Mouse (Mus musculus) embryo, embryonic 11 days (tissue): ENCODE measurements around the gene Hoxc4.

Experiments
- DNase-seq: peaks from one replicate; pipeline ENCODE4 v3.0.0-alpha.2; 2015

The Hoxc4 gene

DNA sequence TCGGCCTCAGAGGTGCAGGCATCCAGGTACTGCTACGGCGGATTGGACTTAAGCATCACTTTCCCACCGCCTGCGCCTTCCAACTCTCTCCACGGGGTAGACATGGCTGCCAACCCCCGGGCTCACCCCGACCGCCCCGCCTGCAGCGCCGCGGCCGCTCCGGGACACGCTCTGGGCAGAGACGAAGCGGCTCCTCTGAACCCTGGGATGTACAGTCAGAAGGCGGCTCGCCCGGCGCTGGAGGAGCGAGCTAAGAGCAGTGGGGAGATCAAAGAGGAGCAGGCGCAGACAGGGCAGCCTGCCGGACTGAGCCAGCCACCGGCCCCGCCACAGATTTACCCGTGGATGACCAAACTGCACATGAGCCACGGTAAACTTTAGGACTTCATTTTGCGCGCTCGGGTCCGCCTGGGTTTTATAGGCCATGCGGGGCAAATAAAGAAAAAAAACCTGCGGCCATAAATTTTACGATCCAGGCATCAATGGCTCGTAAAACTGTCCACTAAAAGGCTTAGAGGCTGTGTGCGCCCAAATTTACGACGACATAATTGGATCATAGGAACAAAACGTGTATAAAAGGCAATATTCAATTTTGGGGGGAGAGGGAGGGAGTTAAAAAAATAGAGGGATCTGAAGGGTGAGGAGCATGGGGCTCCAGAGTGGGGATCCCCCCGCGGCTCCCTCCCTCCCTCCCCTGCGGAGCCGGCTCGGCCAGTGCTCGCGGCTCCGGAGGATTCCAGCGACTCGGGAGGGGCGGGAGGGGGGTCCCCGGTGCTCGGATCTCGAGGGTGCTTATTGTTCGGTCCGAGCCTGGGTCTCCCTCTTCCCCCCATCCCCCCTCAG is 4.3 kb upstream of the Hoxc4 start:
- peak; percentile 83 for DNase-seq

DNA sequence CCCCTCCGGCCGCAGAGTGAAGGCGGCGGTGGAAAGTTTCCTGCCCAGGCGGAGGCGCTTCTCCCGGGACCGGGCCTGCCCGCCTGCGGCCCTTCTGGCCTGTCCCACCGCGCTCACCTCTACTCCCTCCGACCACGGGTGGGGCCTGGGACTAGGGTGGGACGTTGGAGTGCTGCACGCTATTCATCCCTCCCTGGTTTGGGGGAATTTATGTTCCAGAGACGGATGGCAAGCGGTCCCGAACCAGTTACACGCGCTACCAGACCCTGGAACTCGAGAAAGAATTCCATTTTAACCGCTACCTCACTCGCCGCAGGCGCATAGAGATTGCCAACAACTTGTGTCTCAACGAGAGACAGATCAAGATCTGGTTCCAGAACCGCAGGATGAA is 3.7 kb upstream of the Hoxc4 start:
- no peak for DNase-seq

DNA sequence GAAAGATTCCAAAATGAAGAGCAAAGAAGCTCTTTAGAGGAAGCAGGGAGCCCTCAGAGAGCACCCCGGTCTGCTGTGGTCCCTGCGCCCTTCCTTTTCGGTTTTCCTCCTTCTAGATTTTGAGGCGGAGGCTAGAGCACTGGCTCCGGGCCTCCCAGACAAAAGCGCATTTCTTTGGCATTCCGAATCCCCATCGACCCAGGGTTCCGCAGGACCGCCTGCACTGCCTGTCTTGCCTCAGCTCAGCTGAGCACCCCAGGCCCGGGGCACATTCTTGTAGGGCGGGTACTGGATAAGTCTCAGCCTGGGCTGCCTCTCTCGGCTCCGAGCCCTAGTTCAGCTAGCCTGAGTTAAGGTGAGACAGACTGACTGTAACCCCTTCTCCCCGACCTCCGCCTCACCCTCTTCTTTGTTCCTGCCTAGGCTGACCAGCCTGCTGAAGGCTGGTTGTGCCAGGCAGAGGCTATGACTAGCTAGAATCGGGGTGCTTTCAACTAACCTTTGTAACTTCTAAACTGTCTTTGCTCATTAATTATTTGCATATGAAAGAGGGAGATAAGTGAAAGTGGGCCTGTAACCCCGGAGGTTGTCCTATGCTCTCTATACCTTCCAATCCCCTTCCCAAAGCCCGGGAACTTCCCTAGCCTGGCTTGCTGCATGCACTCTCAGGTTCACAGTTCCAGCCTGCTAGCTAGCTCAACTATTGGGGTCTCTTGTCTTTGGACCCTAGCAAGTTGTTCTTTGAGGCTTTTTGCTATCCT is 3.1 kb upstream of the Hoxc4 start:
- no peak for DNase-seq

DNA sequence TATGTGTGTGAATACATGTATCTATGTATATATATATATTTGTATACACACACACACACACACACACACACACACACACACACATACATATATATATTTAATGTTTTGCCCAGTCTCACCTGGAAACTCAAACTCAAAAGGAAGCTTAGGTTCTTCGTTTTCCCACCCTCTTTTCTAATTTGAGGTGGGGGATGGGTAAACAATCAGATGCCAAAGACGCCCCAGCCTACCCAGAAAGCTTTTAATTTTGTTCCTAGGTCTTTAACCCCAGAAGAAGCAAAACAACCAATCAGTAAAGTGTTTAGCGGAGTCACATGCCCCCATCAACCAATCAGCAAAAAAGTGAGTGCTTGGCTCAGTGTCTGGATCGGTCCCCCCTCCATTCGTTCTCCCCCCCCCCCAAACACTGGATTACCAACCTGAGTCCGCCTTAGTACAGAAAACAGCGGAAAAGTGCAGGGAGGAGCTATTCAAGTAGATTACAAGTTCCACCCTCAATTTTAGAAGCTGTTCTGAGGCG is 2.2 kb downstream of the Hoxc4 start:
- DNase-seq = no peak

DNA sequence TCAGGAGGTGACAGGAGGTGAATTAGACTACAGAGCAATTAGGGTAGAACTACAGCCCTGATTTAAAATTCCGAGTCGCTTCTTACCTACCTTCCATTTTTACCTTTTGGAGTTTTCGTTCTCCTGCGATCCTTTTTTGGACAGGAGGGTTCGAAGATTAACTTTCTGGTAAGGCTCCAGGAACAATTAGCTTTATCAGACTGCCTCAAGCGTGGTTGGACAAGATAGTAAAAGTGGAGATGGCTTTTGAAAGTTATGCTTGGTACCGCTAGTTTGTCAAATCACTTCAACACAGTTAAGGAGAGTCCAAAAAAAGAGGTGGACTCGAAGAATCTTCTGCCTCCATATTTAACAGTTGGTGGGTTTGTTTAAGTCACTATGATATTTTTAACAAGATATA is 2.8 kb downstream of the Hoxc4 start:
- DNase-seq = no peak

DNA sequence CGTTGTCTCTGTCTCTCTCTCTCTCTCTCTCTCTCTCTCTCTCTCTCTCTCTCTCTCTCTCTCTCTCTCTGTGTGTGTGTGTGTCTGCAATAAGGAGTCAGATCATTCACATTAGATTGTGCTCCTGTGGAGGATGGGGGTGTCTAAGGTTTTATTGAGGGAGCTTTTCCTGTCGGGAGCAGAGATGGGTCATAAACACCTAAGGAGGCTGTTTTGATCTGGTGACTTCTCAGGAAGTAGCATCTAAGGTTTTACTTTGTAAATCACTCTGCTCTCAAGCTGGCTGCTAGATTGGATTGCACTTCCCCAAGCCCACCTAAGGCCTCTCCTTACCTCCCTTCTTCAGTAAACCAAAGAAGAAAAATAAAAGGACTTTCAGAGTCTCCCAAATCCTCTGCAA is 5.4 kb downstream of the Hoxc4 start:
- DNase-seq = no peak

DNA sequence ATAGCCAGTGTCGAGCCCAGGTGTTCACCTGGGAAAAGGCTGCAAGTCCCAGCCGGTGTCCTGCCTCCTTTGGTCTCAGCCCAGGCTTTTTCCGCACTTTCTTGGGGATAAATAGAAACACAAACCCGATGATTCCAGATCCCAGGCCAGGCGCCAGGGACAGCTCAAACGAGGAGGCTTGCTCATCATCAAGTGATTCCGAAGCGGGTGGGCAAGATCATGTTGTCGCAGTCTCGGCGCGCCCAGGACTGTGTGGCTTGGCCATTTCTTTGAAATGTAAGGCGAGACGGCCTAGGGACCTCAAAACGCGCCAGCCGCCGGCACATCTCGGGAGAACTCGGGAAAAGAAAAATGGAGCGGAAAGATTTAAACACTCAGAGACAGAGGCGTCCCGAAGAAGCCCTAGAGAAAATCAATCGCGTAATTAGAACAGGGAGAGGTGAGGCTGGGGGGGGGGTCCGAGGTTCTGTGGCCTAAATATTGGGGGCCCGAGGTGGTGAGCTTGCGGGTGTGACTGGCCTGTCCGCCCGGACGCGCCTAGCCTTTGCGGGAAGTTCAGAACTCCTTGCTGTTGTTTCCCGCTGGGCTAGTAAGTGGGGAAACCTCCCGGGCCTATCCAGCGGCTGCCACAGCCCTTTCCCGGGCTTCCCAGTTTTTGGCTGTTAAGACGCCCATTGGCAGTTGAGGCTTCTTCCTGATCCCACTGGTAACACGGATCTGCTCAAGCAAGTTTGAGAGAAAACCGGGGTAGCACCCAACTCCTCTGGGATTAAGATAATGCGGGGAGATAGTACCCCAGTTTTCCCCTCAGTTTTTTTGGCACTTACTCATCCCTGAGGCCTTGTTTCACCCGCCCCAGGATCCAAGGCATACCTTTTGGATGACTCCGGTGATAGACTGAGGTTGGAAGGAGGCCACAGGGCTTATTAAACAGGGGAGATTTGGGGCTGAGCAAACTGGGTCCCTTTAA is 8.8 kb downstream of the Hoxc4 start:
- DNase-seq = no peak

DNA sequence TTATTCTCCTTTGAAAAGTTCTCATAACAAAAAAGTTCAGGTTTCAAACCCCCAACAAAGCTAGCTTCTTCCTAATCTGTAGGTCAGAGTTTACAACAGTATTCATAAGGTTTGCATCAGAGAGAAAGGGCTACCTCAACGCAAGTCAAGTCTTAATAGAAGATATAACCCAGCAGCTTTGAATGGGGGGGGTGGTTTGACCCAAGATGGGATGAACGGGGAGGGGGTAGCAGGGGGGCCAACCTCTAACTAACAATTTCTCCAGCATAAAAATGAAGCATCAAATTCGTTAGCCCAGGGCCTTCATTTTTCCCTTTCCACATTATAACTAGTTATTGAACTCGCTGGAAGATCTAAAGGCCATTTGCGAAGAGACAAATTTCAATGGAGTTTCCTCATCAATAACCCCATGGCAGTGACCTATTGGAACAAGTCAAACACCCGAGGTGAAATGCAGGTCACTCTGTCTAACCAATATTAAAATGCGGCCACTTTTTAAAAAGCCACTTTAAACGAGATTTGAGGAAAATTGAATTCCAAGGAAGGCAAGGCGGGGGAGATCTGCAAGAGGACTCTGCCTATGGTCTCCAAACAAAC is 10.3 kb downstream of the Hoxc4 start:
- DNase-seq = peak; percentile 59

DNA sequence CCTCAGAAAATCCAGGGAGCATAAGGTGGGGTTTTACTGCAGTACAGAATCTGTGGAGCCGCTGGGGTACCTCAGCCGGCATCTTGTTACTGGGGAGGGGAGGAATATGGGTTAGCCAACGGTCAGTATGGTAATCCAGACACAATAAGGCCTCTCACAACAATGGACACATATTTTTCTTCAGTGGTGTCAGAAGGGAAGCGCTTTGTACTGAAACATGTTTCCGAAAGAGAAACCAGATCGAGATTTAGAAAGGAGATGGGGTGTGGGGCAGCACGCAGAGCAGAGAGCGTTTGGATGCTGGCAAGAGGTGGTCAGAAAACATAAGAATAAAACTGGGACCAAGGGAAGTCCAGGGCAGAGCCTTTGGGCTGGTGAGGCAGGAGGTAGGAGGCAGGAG is 11.4 kb downstream of the Hoxc4 start:
- peak; percentile 50 for DNase-seq

DNA sequence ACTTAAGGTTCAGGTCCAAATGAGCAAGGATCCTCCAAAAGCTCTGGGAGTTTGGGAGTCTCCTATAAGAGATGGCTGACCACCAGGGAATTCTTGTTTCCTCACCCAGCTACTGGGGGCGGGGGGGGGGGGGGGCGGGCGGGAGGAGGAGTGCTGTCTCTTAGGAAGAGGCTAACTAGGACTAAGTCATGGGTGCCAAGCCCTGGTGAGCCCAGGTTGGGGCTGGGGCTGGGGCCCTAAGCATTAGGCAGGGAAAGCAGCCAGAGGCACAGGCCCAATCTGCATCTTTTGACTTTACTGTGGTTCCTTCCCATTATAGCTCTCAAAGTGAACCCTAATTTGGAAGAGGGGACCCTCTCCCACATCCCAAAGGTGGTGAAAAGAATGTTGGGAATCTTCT is 13.4 kb downstream of the Hoxc4 start:
- peak; percentile 38 for DNase-seq

DNA sequence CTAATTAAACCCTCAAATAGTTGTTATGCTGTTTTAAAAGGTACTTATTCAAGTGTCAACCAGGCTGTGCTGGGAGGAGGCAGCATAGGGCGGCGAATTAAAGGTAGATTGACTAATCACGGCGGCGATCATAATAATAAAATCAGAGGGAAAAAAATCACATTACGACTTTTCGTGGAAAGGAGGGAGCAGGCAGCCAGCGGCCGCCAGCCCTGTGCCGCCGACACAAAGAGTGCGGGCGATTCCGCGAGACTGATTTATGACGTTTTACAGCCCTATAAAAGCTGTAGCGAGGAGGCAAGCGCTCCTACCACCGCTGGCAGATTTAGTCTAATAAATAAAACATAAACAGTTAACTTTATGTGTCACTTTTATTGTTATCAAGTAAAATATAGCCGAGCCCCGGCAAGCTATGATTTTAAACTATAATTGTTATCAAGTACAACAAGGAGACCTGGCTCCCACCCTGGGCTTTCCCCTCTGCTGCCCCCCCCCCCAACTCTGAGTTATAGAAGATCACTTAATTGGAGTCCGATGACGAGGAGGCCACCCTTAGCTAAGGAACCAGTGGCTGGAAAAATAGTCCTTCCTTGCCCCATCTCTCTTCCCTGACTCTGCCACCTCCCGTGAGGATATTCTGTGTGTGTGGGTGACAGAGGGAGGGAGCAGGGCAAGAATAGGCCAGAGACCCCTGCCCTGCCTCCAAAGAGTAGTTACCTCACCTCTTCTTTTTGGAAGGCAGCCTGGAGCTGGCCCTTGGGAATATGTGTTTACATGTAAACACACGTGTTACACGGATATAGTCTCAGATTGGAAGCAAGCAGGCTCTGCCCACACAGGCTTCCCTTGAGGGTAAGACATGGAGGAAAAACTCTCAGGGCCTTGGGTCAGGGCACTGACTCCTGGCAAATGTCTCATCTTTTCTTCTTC is 14.2 kb downstream of the Hoxc4 start:
- DNase-seq = peak; percentile 85

DNA sequence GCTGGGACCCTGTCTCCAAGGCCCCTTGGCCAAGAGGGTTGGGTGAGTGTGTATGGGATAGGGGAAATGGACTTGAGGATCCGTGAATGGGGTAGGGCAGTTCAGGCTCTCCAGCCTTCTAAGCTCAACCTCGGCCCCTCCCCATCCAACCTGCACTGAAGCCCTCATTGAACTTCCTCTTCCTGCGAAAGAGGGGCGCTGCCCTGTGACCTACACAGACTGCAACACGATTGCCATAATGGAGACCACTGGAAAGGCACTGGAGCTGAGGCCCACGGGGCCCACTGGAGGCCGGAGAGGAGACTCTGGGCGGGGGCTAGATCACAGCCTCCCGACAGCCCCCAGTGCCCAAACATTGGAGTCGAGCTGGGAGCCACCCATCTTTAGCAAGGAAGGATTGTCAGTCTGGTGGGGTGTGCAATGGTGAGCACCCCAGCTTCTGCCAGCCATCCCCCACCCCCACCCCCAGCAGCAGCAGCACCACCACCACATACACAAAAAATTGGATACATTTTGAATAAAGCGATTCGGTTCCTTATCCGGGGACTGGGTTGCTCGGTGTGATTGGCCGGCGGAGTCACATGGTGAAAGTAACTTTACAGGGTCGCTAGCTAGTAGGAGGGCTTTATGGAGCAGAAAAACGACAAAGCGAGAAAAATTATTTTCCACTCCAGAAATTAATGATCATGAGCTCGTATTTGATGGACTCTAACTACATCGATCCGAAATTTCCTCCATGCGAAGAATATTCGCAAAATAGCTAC is 15.5 kb downstream of the Hoxc4 start:
- DNase-seq = peak; percentile 71

DNA sequence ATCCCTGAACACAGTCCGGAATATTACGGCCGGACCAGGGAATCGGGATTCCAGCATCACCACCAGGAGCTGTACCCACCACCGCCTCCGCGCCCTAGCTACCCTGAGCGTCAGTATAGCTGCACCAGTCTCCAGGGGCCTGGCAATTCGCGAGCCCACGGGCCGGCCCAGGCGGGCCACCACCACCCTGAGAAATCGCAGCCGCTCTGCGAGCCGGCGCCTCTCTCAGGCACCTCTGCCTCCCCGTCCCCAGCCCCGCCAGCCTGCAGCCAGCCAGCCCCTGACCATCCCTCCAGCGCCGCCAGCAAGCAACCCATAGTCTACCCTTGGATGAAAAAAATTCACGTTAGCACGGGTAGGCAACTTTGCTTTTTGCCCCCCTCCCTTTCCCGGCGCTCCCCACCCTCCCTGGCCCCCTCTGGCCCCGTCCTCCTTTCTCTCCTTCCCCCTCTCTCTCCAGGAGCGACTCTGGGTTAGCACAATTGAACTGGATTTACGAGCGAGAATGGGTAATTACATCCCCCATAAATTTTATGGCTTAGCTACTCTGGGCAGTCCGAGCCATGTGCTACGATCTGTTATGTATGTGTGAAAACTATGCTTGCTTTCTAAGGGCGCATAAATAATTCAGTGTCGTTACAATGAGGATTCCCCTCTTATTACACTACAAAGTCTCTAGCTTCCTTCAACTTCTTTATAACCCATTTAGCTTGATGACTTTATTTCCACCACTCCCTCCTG is 16.2 kb downstream of the Hoxc4 start:
- peak; percentile 70 for DNase-seq

DNA sequence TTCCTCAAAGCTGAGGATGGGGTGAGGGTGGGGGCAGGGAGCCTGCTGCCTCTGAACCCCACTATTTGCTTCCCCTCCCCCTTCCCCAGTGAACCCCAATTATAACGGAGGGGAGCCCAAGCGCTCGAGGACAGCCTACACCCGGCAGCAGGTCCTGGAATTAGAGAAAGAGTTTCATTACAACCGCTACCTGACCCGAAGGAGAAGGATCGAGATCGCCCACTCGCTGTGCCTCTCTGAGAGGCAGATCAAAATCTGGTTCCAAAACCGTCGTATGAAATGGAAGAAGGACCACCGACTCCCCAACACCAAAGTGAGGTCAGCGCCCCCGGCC is 16.8 kb downstream of the Hoxc4 start:
- DNase-seq = peak; percentile 53

DNA sequence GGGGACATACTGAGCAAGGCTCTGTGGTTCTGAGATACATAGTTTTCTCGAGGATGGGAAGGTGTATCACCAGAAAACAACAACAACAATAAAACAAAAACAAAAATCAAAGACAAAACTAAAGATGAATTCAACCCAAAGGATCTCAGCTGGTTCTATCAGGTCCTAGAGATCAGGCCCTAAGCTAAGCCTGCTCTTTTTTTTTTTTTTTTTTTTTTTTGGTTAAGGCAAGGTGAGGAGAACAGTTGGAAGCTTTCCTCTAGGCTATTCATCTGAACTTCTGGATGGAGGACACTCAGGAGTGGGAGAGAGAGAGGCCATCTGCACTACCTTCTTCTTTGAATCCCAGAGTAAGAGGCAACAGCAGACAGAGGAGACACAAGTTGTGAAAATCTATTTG is 18.8 kb downstream of the Hoxc4 start:
- DNase-seq = no peak

DNA sequence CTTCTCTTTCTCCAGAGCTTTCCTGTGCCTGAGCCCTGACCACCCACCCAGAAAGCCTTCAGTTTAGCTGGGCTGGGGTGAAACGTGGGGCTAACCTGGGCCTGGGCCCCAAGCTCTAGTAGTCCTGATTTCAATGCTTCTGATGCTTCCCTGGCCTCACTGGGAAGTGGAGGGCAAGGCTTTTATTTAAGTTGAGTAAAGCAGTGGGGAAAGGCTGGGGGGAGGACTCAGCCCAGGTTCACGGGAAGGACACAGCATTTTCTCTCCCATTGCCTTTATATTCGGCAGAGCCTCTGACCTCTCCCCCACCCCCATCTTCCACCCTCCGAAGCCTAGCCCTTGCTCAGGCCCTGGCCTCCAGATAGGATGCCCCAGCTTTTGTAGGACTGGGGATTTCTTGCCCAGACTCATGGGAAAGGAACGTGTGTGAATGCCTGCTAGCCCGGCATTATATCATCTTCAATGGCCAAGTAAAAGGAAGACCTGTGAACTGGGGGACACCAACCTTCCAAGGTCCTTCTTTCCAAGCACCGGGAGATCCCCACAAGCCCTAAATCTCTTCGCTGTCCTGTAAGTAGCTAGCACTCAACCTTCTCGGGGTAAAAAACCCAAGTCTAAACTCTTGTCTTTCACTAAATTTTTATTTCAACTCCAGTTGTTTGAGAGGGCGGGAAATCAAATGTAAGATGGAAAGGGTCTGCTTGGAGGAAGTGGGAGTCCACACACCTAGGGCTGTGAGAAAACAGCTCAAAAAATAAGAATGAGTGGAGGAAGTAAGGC is 20.2 kb downstream of the Hoxc4 start:
- DNase-seq = peak; percentile 66

DNA sequence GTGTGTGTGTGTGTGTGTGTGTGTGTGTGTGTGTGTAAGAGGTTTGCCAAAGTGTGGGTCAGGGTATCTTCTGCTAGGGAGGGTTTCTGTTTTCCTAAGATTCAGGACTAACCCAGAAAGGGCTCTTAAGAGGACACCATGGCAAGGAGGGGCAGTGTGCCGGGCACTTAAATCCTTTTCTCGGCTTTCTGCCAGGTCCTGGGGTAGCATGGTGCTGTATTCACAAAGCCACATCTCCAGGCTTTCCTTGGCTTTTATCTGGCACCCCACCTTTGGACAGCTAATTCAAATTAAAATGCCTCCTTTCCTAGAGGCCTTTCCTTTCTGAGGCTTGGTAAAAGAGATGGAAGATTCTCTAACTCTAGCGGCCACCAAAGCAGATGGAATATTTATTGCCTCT is 20.9 kb downstream of the Hoxc4 start:
- peak; percentile 27 for DNase-seq

DNA sequence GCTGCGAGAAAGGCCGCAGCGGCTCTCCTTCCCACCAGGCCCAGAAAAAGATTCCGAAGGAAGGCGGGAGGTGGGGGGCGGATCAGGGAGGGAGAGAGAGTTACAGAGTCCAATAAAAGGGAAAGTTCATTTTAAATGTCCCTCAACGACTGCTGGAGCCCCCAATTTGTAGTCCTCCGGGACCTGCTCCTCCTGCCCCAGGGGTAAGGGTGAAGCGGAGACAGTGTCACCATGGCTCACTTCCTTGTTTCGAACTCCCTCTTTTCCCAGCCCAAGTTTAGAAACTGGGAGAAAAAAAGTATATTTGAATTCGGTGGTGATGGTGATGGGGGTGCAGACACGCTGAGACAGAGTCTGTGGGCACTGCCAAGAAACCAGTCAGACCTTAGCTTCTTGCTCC is 21.9 kb downstream of the Hoxc4 start:
- peak; percentile 13 for DNase-seq

DNA sequence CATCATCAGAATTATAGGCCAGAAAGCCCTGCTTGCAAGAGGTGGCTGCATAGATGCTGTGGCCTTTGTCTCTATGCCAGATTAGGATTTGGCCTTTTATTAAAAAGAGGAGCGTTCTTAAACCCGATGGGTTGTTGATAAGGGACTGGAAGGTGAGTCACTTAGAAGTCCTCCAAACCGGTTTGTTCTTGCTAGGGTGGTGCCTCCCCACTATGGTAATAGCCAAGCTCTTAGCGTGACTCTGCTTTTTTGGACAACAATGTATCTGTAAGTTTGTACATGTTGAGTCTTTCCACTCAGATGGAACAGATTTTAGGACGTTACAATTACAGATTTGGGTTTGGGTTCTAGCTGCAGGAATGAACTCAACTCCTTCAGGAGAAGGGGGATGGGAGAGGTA is 22.9 kb downstream of the Hoxc4 start:
- peak; percentile 23 for DNase-seq
